Mouse (Mus musculus): ENCODE measurements around the gene Sohlh2.

GRCm38 (mm10) chr3:55227214-55227581 lies 45.4 kb downstream of the Sohlh2 start:
- TF ChIP-seq CTCF (IDR thresholded peaks at IDR 0.05; ENCODE audit: insufficient read depth, low read depth, low read length) (no peak), POLR2A (IDR thresholded peaks at IDR 0.05; ENCODE audit: insufficient read depth, low read depth, low read length) (no peak)
